Mouse (Mus musculus) right cerebral cortex, adult 2 months (tissue): ENCODE data around the gene Prkd3.

Experiments
- DNase-seq, 2 experiments: peaks; one replicate each; pipeline ENCODE4 v3.0.0; 2021 to 2022; ENCODE audit warnings: low spot score in 2 of 2

The Prkd3 gene

GRCm38 (mm10) chr17:78999745-79000270 is 20.8 kb downstream of the Prkd3 start:
- no peak for DNase-seq

- DNase-seq: no peak
Observed at GRCm38 (mm10) chr17:78999189-78999588, 21.4 kb downstream of the Prkd3 start.

GRCm38 (mm10) chr17:78998130-78998529 is 22.5 kb downstream of the Prkd3 start:
- no peak for DNase-seq

- no peak for DNase-seq
Observed at GRCm38 (mm10) chr17:78994931-78995820, 25.4 kb downstream of the Prkd3 start.

GRCm38 (mm10) chr17:78994382-78994781 is 26.2 kb downstream of the Prkd3 start:
- DNase-seq: no peak

GRCm38 (mm10) chr17:78993670-78994069 is 26.9 kb downstream of the Prkd3 start:
- no peak for DNase-seq

- no peak for DNase-seq
Observed at GRCm38 (mm10) chr17:78992303-78993027, 28.2 kb downstream of the Prkd3 start.

- no peak for DNase-seq
Observed at GRCm38 (mm10) chr17:78991549-78991948, 29.1 kb downstream of the Prkd3 start.

GRCm38 (mm10) chr17:78989015-78989414 is 31.6 kb downstream of the Prkd3 start:
- no peak for DNase-seq

- no peak for DNase-seq
Observed at GRCm38 (mm10) chr17:78983736-78984135, 36.9 kb downstream of the Prkd3 start.

GRCm38 (mm10) chr17:78983166-78983565 is 37.5 kb downstream of the Prkd3 start:
- DNase-seq: no peak

GRCm38 (mm10) chr17:78968500-78968899 is 52.1 kb downstream of the Prkd3 start:
- DNase-seq: no peak

- DNase-seq: no peak
Observed at GRCm38 (mm10) chr17:78966092-78966883, 54.3 kb downstream of the Prkd3 start.

GRCm38 (mm10) chr17:78964387-78964786 is 56.2 kb downstream of the Prkd3 start:
- peak; percentile 17 to 40 for DNase-seq

GRCm38 (mm10) chr17:78959473-78959872 is 61.1 kb downstream of the Prkd3 start:
- no peak for DNase-seq

- DNase-seq: no peak
Observed at GRCm38 (mm10) chr17:78953240-78953639, 67.4 kb downstream of the Prkd3 start.

- DNase-seq: no peak
Observed at GRCm38 (mm10) chr17:78952070-78952469, 68.5 kb downstream of the Prkd3 start.

GRCm38 (mm10) chr17:78951225-78951624 is 69.4 kb downstream of the Prkd3 start:
- no peak for DNase-seq

- DNase-seq: no peak
Observed at GRCm38 (mm10) chr17:78942579-78942978, 78.0 kb downstream of the Prkd3 start.

GRCm38 (mm10) chr17:78938927-78939326 is 81.7 kb downstream of the Prkd3 start:
- DNase-seq: no peak

GRCm38 (mm10) chr17:78937229-78937853 is 83.3 kb downstream of the Prkd3 start:
- DNase-seq: no peak
